Mouse (Mus musculus) frontal cortex, postnatal 14 days (tissue): Measurements from ENCODE around the gene Rplp1.

Experiments
- DNase-seq, 2 experiments: peaks; one replicate each; pipeline ENCODE4 v3.0.0; 2022; ENCODE audit warnings: low spot score in 2 of 2

The Rplp1 gene

DNA sequence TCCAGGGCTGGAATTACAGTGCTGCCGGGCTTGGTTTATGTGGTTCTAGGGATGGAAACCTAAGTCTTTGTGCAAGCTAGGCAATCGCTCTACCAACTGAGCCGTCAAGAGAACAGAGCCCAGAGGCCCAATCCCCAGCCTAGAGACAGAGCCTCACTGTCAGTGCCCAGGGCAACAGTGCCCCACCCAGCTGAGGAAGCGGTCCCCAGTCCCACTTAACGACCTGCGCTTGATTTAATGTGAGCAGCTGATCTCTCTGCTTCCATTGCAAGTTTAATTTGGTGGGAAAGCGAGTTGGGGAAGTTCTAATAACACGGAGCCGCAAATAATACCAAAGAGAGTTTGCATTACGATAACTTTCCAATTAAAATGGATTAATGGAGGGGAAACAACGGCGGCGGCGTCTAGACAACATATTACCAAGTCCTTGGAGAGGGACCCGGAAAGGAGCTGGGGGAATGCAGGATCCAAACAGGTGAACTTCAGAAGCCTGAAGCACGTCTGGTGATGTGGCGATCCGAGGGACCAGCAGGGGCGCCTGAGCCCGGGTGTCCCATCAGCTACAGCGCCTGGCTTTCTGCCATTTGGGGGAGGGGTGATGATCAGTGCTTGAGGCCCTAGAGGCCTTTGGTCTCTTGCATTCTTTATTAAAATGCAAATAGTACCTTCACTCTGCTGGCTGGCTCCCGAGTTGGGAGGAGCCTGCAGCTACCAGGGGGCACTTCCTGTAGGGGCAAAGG is 36.8 kb downstream of the Rplp1 start:
- no peak for DNase-seq

DNA sequence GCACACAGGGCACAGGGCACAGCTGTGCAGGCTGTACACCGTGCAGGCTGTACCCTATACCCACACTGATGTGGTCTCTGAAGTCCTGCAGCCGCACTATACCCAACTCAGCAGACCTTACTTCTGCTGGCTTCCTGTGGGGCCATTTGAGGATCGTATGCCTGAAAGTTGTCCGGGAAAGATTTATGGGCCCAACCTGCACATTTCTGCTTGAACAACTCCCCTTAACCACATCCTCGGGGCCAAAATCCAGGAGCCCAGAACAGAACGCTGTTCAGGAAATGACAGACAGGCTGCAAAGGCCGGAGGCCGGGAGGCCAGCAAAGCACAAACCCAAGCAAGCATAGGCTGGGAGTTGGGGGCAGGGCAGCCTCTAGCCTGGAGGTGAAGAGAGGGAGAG is 41.0 kb downstream of the Rplp1 start:
- no peak for DNase-seq

DNA sequence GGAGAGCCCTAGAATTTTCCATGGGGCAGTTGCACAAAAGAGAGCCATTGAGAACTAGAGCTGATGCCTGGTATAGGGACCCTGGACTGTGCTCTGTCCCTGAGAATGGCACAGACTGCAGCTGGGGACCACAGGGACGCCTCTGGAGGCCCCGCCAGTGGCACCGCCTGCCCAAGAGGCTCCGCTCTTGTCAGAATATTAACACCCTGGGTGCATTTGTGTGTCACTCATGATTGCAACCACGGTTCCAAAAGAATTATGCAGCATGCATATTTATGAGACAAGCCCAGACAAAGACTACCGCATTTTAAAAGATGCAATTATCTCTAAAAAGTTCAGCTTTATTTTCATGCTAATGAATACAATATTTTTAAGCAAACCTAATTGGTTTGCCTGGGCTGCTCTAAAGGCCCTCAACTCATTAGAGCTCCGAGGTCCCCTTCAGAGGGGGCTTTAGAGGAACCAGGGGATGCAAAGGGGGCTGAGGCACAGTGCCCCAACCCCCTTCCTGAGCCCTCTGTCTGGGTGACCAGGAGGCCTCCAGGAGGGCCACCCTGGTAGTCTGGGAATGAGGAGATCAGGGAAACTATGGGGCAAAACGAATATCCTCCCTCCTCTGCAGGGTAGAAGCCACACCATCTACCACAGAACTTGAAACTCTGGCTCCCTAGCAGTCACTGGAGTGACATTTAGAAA is 41.9 kb downstream of the Rplp1 start:
- DNase-seq: peak in 1 of 2 experiments; percentile 15

DNA sequence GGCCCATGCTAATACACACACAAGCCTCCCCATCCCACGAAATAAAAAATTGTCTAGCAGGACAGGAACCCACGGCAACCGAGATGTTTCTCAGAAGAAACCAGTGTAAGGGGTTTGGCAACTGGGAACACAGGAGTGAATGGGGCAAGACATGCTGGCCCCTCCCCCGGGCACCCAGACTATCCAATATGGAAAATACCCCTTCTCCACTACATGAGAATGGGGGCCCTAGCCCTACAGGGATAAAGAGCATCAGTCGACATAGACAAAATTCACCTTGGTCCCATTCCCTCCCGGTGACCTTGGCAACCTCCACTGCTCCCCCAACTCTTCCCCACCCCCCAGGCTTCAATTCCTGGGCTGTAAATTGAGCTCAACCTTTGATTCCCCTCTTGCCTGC is 42.5 kb downstream of the Rplp1 start:
- no peak for DNase-seq

DNA sequence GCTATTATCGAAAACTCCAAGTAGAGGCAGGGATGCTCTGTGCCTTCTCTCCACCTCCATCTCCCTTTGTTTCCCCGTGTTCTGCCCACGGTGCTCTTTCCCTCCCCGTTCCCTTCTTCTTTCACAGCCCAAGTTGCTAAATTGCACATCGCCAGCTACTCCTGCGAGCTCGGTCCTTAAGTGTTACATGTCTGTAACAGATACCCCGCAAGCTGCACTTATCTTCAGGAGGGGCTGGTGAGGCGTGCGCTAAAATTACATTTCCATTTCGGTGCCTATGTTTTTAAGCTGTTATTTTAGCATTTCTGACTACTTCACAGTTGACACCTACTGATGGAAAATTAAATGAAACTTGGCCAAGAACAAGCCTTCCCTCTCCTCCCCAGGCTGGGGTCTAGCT is 46.7 kb downstream of the Rplp1 start:
- peak; percentile 40 to 60 for DNase-seq
